Mouse (Mus musculus): ENCODE measurements around the gene Pmf1.

Pmf1 gene

DNA sequence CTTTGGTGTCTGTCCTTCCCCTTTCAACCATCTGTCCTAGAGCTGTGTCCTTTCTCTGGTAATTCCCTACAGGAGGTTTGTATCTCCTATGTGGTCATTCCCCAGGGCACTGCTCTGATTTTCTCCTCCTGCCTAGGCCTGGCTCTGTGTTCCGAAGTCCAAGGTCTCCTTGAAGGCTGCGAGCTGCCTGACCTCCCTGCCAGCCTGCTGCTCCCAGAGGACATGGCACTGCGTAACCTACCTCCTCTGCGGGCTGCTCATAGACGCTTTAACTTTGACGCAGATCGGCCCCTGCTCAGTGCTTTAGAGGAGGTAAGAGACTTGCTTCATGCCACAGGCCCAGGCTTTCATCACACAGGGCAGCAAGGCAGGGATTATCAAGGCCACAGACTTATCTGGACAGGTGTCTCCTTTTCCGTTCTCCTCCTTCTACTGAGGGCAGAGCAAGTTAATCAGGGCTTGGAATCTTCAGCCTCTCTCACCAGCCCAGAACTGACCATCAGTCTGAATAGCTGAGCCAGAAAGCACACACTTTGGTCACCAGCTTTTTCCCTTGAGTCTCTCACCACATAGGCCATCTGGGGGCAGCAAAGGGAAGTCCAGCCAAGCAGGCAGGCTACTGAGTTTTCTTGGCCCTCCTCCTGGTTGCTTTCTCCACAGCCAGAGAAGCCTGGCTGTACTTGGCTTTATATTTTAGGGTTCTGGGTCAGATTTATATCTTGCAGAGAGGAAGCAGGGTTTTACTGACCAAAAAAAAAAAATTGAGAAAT lies 55.5 kb downstream of the Pmf1 start:
- no peak for DNase-seq (ENCODE audit: low spot score in 2 of 2)

GRCm38 (mm10) chr3:88352907-88353306 lies 57.2 kb downstream of the Pmf1 start:
- no peak for DNase-seq (ENCODE audit: low spot score in 2 of 2)

- DNase-seq (ENCODE audit: low spot score in 2 of 2) = no peak
Observed at GRCm38 (mm10) chr3:88350732-88351131, 59.4 kb downstream of the Pmf1 start.

All from cerebellum, postnatal 4 days (tissue).